8 mouse cellular contexts compared by ENCODE assay signal in the genomic region with DNA sequence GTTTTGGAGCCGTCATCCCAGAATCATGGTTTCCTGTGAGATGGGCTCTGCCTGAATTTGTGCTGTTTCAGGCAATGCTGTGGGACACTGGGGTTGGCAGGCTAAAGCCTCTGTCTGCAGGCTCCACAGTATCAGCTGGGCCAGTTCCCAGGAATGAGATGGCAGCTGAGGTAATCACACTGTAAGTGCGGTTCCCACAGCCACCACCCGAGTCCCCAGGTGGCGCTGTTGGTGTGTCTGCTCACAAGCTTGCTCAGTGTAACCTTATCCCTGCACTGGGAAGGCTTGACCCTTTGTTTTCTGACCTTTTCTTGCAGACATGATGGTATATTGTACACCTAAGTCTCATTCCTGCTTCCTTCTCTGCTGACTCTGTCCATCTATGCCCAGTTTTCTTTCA. TPM values are rescaled to one million over a fixed set of nuclear protein-coding genes. Genes with fewer than 3 reads are reported as not detected.
DNase-seq lines count a peak whose midpoint lies in the region; ATAC-seq lines count a peak whose summit lies in the region.

No protein-coding gene starts in this region.

- H3K36me3 ChIP-seq in embryonic facial prominence, embryonic 10.5 days (replicated peaks), result no peaks in the 10 kb centered on the region
- H3K36me3 ChIP-seq in hindbrain, embryonic 15.5 days, result no peaks in the 10 kb centered on the region
- no peaks in the 10 kb centered on the region for H3K36me3 ChIP-seq in limb, embryonic 11.5 days (ENCODE audit: control insufficient read depth, insufficient read depth, low read length)
- H3K36me3 ChIP-seq in neural tube, embryonic 14.5 days (ENCODE audit: control insufficient read depth, insufficient read depth, low read length), result no peaks in the 10 kb centered on the region

- no peak overlapping the region for H3K27ac ChIP-seq in embryonic facial prominence, embryonic 10.5 days (replicated peaks)
- no peak overlapping the region for H3K27ac ChIP-seq in hindbrain, embryonic 15.5 days (replicated peaks)
- no peak overlapping the region for H3K27ac ChIP-seq in limb, embryonic 11.5 days (replicated peaks; ENCODE audit: low read depth, low read length)
- no peak overlapping the region for H3K27ac ChIP-seq in neural tube, embryonic 14.5 days (ENCODE audit: low read depth, low read length)

- H3K4me2 ChIP-seq in hindbrain, embryonic 15.5 days, result no peak overlapping the region
- H3K4me2 ChIP-seq in limb, embryonic 11.5 days (ENCODE audit: low read depth, severe bottlenecking), result no peak overlapping the region
- no peak overlapping the region for H3K4me2 ChIP-seq in neural tube, embryonic 14.5 days (ENCODE audit: low read depth, low read length)

- 17% methylated on average over 4 of the region's 4 CpGs for WGBS in embryonic facial prominence, embryonic 10.5 days
- 13% methylated on average over 4 of the region's 4 CpGs for WGBS in hindbrain, embryonic 15.5 days
- 15% methylated on average over 4 of the region's 4 CpGs for WGBS in limb, embryonic 11.5 days
- WGBS in neural tube, embryonic 14.5 days, result 14% methylated on average over 4 of the region's 4 CpGs

- H3K9me3 ChIP-seq in embryonic facial prominence, embryonic 10.5 days, result no peaks in the 10 kb centered on the region
- no peaks in the 10 kb centered on the region for H3K9me3 ChIP-seq in hindbrain, embryonic 15.5 days
- H3K9me3 ChIP-seq in limb, embryonic 11.5 days (ENCODE audit: control insufficient read depth, low read length), result no peaks in the 10 kb centered on the region
- H3K9me3 ChIP-seq in neural tube, embryonic 14.5 days (ENCODE audit: control insufficient read depth, low read length), result no peaks in the 10 kb centered on the region

- no peak overlapping the region for H3K4me3 ChIP-seq in embryonic facial prominence, embryonic 10.5 days
- H3K4me3 ChIP-seq in hindbrain, embryonic 15.5 days, result no peak overlapping the region
- no peak overlapping the region for H3K4me3 ChIP-seq in limb, embryonic 11.5 days (ENCODE audit: low read depth, low read length)
- no peak overlapping the region for H3K4me3 ChIP-seq in neural tube, embryonic 14.5 days (ENCODE audit: low read depth, low read length)

- H3K9ac ChIP-seq in hindbrain, embryonic 15.5 days, result no peak overlapping the region
- no peak overlapping the region for H3K9ac ChIP-seq in limb, embryonic 11.5 days (ENCODE audit: low read length)
- no peak overlapping the region for H3K9ac ChIP-seq in neural tube, embryonic 14.5 days (replicated peaks; ENCODE audit: low read depth, low read length)

- ATAC-seq in hindbrain, embryonic 15.5 days (ENCODE audit: low FRiP score, low read depth), result peak; percentile 70
- ATAC-seq in limb, embryonic 11.5 days (ENCODE audit: insufficient number of reproducible peaks, low FRiP score, low TSS enrichment, low read depth), result peak; percentile 67; the same call in 1 of the 2 replicates
- peak; percentile 77; the same call in 1 of the 2 replicates for ATAC-seq in neural tube, embryonic 14.5 days (ENCODE audit: low read depth)

- no peaks in the 10 kb centered on the region for H3K27me3 ChIP-seq in embryonic facial prominence, embryonic 10.5 days (replicated peaks; ENCODE audit: low read depth, poor library complexity, severe bottlenecking)
- H3K27me3 ChIP-seq in hindbrain, embryonic 15.5 days, result no peaks in the 10 kb centered on the region
- no peaks in the 10 kb centered on the region for H3K27me3 ChIP-seq in limb, embryonic 11.5 days (ENCODE audit: control insufficient read depth, insufficient read depth, low read length)
- no peaks in the 10 kb centered on the region for H3K27me3 ChIP-seq in neural tube, embryonic 14.5 days (ENCODE audit: control insufficient read depth, insufficient read depth, low read length)

- H3K4me1 ChIP-seq in embryonic facial prominence, embryonic 10.5 days, result 0 out of 2 replicates have a peak, but pooled peaks cover 7% of the 10 kb centered on the region
- H3K4me1 ChIP-seq in hindbrain, embryonic 15.5 days (replicated peaks), result no peaks in the 10 kb centered on the region; the same call in 1 of the 2 replicates
- no peaks in the 10 kb centered on the region for H3K4me1 ChIP-seq in limb, embryonic 11.5 days (ENCODE audit: control insufficient read depth, insufficient read depth, low read length)
- H3K4me1 ChIP-seq in neural tube, embryonic 14.5 days (ENCODE audit: control insufficient read depth, insufficient read depth, low read length), result no peaks in the 10 kb centered on the region

- DNase-seq in left cerebral cortex, adult 18-20 months (ENCODE audit: low spot score in 2 of 2), result peak; percentile 31 to 49
- DNase-seq in left cerebral cortex, adult 11 months (ENCODE audit: low spot score), result no peak
- peak; percentile 53 for DNase-seq in adipocyte (ENCODE audit: low spot score)
- DNase-seq in embryonic facial prominence, embryonic 10.5 days (ENCODE audit: low spot score), result peak; percentile 80
- DNase-seq in limb, embryonic 11.5 days (ENCODE audit: low spot score), result peak; percentile 85
- no peak for DNase-seq in spleen, adult 18-20 months

RNA-seq across cellular contexts. Expression of gene Gprc5b, which starts 24.5 kb away (rescaled TPM):
- total RNA-seq in left cerebral cortex, adult 18-20 months (2021), result 100 to 1,000 TPM in 1 of 2 experiments, 10 to 100 TPM in 1; 94.0 to 110 TPM
- polyA plus RNA-seq in embryonic facial prominence, embryonic 10.5 days (2016; fragmentation: Nextera tagmentation; extraction: Ambion mirVana), result 7.2 and 8.2 TPM in 2 replicates
- polyA plus RNA-seq in hindbrain, embryonic 15.5 days (2015; fragmentation: Nextera tagmentation; extraction: Ambion mirVana), result 5.2 and 5.9 TPM in 2 replicates
- polyA plus RNA-seq in limb, embryonic 11.5 days (2014; fragmentation: Nextera tagmentation; extraction: Ambion mirVana), result 9.4 and 9.5 TPM in 2 replicates
- 4.9 and 9.9 TPM in 2 replicates for polyA plus RNA-seq in neural tube, embryonic 14.5 days (2014; fragmentation: Nextera tagmentation; extraction: Ambion mirVana)

Comparison
In these comparisons a context has a peak if more than half of its experiments do, and no peak if none do; other contexts are left out.
1. DNase-seq: peak in left cerebral cortex, adult 18-20 months (2 of 2), adipocyte (single experiment), embryonic facial prominence, embryonic 10.5 days (single experiment) and limb, embryonic 11.5 days (single experiment); none in left cerebral cortex, adult 11 months (single experiment) and spleen, adult 18-20 months (0 of 2).
2. Peak in every context shown above with its lines, with median percentiles within 50 percentile points of each other: ATAC-seq.